Mouse (Mus musculus): ENCODE results near the gene Hs6st3. TPM values are rescaled to one million over a fixed set of nuclear protein-coding genes. Genes with fewer than 3 reads are reported as not detected.

Hs6st3 gene
- polyA plus RNA-seq, 2 experiments, result 0.02 TPM; not detected in 1

DNA sequence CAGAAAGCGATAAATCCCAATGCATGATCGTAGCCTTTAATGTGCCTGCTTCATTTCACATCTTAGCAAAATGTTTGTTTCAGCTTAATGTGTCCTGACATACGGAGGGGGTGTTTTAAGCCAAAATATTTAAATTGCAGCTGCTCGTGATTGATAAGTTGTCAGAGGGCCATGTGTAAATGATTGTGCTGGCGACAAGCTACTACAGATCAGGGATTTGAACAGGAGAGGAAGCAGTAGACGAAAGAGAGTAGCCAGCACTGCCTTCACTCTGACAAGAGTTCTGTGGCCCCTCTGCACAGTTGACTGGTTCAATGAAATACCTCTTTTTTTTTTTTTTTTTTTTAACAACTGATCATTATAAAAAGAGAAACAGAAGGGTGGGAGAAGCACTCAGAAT, 587.0 kb downstream of the Hs6st3 start:
- WGBS (ENCODE audit: insufficient replicate concordance), result 60% methylated on average over 6 of the region's 6 CpGs
- H3K4me3 ChIP-seq (ENCODE audit: insufficient read depth in 1 of 2, low read depth in 2 of 2, low read length in 2 of 2), result no peak overlapping the region
- no peak overlapping the region for H3K9ac ChIP-seq (replicated peaks)
- no peak for DNase-seq (ENCODE audit: low read depth in 3 of 3, low spot score in 3 of 3)
- no peaks in the 10 kb centered on the region for H3K27me3 ChIP-seq (ENCODE audit: control insufficient read depth, insufficient read depth, low read length)
- no peak for ATAC-seq (ENCODE audit: insufficient read depth)
- H3K36me3 ChIP-seq (replicated peaks; ENCODE audit: control insufficient read depth, insufficient read depth, low read depth), result no peaks in the 10 kb centered on the region
- H3K4me2 ChIP-seq (ENCODE audit: low read depth), result no peak overlapping the region
- H3K9me3 ChIP-seq (ENCODE audit: control insufficient read depth, low read length), result no peaks in the 10 kb centered on the region
- TF ChIP-seq EP300 (IDR thresholded peaks at IDR 0.05; ENCODE audit: low read depth) (no peak), CTCF (IDR thresholded peaks at IDR 0.05; ENCODE audit: low read depth) (no peak)
- no peaks in the 10 kb centered on the region for H3K4me1 ChIP-seq (replicated peaks; ENCODE audit: control insufficient read depth in 2 of 2, insufficient read depth in 2 of 2, low read length in 1 of 2)
- H3K27ac ChIP-seq, result no peak overlapping the region

DNA sequence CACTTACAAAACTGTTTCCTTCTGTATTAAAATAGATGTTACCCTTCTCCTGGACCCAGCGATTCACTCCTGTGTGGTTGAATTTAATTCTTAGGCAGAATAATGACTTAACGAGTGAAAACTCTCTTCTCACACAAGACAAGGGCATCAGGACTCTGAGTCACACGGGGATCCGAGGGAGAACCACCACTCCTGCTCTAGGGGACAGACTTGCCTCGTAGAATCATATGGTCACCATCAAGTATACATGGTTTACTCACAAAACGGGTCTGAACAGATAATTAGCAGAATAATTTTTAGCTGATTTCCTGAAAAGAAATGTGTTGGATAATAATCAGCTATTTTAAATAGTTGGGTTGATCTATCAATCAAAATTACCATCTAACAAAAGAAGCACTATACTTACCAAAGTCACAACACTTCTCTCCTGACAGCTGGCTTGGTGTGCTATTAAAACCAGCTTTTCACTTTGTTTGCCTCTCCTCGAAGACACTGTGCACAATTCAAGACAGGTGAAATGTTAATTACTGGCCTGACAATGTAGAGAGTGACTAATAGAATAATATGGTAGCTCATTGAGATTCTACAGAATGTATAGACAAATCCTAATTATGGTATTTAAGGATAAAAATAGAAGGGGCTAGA, 593.4 kb downstream of the Hs6st3 start:
- Histone ChIP-seq H3K27me3 (ENCODE audit: control insufficient read depth, insufficient read depth, low read length) (no peaks in the 10 kb centered on the region), H3K4me1 (replicated peaks; ENCODE audit: control insufficient read depth in 2 of 2, insufficient read depth in 2 of 2, low read length in 1 of 2) (no peaks in the 10 kb centered on the region), H3K9me3 (ENCODE audit: control insufficient read depth, low read length) (no peaks in the 10 kb centered on the region), H3K4me3 (ENCODE audit: insufficient read depth in 1 of 2, low read depth in 2 of 2, low read length in 2 of 2) (no peak overlapping the region), H3K9ac (replicated peaks) (no peak overlapping the region), H3K27ac (no peak overlapping the region), H3K36me3 (replicated peaks; ENCODE audit: control insufficient read depth, insufficient read depth, low read depth) (no peaks in the 10 kb centered on the region), H3K4me2 (ENCODE audit: low read depth) (no peak overlapping the region)
- TF ChIP-seq EP300 (IDR thresholded peaks at IDR 0.05; ENCODE audit: low read depth) (no peak), CTCF (IDR thresholded peaks at IDR 0.05; ENCODE audit: low read depth) (no peak)
- 53% methylated on average over 7 of the region's 7 CpGs for WGBS (ENCODE audit: insufficient replicate concordance)
- DNase-seq (ENCODE audit: low read depth in 3 of 3, low spot score in 3 of 3) (no peak), ATAC-seq (ENCODE audit: insufficient read depth) (no peak)

DNA sequence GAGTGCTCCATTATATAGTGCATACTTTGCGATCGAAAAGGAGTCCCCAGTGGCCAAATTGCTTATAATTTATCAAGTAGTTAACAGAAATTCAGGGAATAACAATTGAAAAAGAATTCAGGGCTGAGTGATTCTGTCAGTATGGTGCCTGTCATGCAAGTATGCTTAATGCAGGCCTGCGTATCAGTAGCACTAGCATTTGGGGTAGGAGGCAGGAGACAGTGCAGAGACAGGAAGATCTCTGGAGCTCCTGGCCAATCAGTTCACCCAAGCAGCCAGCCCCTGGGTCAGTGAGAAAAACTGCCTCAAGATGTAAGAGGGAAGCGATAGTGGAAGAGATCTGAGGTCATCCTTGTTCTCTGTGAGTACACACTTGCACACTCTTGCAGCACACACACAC, 594.1 kb downstream of the Hs6st3 start:
- 71% methylated on average over 4 of the region's 4 CpGs for WGBS (ENCODE audit: insufficient replicate concordance)
- no peak overlapping the region for H3K27ac ChIP-seq
- H3K9me3 ChIP-seq (ENCODE audit: control insufficient read depth, low read length), result no peaks in the 10 kb centered on the region
- H3K36me3 ChIP-seq (replicated peaks; ENCODE audit: control insufficient read depth, insufficient read depth, low read depth), result no peaks in the 10 kb centered on the region
- H3K4me1 ChIP-seq (replicated peaks; ENCODE audit: control insufficient read depth in 2 of 2, insufficient read depth in 2 of 2, low read length in 1 of 2), result no peaks in the 10 kb centered on the region
- H3K4me2 ChIP-seq (ENCODE audit: low read depth), result no peak overlapping the region
- TF ChIP-seq EP300 (IDR thresholded peaks at IDR 0.05; ENCODE audit: low read depth), result no peak
- TF ChIP-seq CTCF (IDR thresholded peaks at IDR 0.05; ENCODE audit: low read depth), result no peak
- H3K27me3 ChIP-seq (ENCODE audit: control insufficient read depth, insufficient read depth, low read length), result no peaks in the 10 kb centered on the region
- no peak overlapping the region for H3K9ac ChIP-seq (replicated peaks)
- H3K4me3 ChIP-seq (ENCODE audit: insufficient read depth in 1 of 2, low read depth in 2 of 2, low read length in 2 of 2), result no peak overlapping the region
- ATAC-seq (ENCODE audit: insufficient read depth), result no peak
- DNase-seq (ENCODE audit: low read depth in 3 of 3, low spot score in 3 of 3), result no peak

DNA sequence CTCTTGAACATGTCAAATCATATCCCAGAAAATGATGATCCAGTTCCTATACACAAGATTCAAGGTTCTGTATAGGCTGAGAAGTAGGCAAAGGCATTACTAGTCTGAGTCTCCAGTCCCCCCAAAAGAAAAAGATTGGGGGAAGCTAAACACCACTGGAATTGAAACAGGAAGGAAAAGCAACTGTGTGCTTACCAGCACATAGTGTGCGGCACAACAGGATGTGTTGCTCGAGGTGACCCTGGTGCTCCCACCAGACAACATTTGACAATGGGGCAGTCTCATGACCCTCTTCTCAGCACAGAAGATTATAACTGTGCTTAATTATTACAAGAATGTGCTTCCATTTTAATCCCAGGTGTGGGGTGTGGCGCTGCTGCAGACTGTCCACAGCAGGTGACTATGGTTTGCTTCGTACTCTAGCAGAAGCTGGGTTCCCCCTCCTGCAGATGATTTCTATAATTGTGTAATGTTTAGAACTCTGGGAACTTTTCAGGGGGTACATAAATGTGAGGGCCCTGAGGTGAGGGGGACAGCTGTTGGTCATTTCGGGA, 599.3 kb downstream of the Hs6st3 start:
- H3K9me3 ChIP-seq (ENCODE audit: control insufficient read depth, low read length), result no peaks in the 10 kb centered on the region
- no peak overlapping the region for H3K4me3 ChIP-seq (ENCODE audit: insufficient read depth in 1 of 2, low read depth in 2 of 2, low read length in 2 of 2)
- ATAC-seq (ENCODE audit: insufficient read depth) (no peak), DNase-seq (ENCODE audit: low read depth in 3 of 3, low spot score in 3 of 3) (no peak)
- no peaks in the 10 kb centered on the region for H3K4me1 ChIP-seq (replicated peaks; ENCODE audit: control insufficient read depth in 2 of 2, insufficient read depth in 2 of 2, low read length in 1 of 2)
- H3K9ac ChIP-seq (replicated peaks), result no peak overlapping the region
- 59% methylated on average over 5 of the region's 5 CpGs for WGBS (ENCODE audit: insufficient replicate concordance)
- no peak overlapping the region for H3K4me2 ChIP-seq (ENCODE audit: low read depth)
- no peak overlapping the region for H3K27ac ChIP-seq
- TF ChIP-seq EP300 (IDR thresholded peaks at IDR 0.05; ENCODE audit: low read depth) (no peak), CTCF (IDR thresholded peaks at IDR 0.05; ENCODE audit: low read depth) (no peak)
- H3K27me3 ChIP-seq (ENCODE audit: control insufficient read depth, insufficient read depth, low read length), result no peaks in the 10 kb centered on the region
- H3K36me3 ChIP-seq (replicated peaks; ENCODE audit: control insufficient read depth, insufficient read depth, low read depth), result no peaks in the 10 kb centered on the region

DNA sequence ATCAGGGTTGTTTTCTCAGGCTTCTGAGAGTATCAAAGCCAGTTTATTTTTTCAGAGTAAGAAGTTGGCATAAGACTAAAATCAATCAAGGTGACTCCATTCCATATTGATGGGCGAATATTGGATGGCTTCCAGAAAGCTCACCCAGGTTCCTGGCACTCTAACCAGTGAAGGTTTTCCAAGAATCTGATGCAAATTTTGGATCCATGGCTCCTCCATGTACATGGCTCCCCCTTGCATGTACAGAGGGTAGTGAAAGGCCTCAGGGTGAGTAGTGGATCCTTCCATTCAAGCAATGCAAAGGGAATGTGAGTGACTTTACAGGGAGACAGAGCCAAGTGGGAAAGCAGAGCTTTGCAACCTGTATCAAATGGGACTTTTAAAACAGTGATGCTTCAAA, 603.6 kb downstream of the Hs6st3 start:
- ATAC-seq (ENCODE audit: insufficient read depth), result no peak
- no peak for TF ChIP-seq EP300 (IDR thresholded peaks at IDR 0.05; ENCODE audit: low read depth)
- no peak for TF ChIP-seq CTCF (IDR thresholded peaks at IDR 0.05; ENCODE audit: low read depth)
- no peaks in the 10 kb centered on the region for H3K9me3 ChIP-seq (ENCODE audit: control insufficient read depth, low read length)
- no peaks in the 10 kb centered on the region for H3K36me3 ChIP-seq (replicated peaks; ENCODE audit: control insufficient read depth, insufficient read depth, low read depth)
- no peak overlapping the region for H3K4me3 ChIP-seq (ENCODE audit: insufficient read depth in 1 of 2, low read depth in 2 of 2, low read length in 2 of 2)
- 54% methylated on average over 1 of the region's 1 CpGs for WGBS (ENCODE audit: insufficient replicate concordance)
- H3K27ac ChIP-seq, result no peak overlapping the region
- H3K27me3 ChIP-seq (ENCODE audit: control insufficient read depth, insufficient read depth, low read length), result no peaks in the 10 kb centered on the region
- H3K9ac ChIP-seq (replicated peaks), result no peak overlapping the region
- H3K4me2 ChIP-seq (ENCODE audit: low read depth), result no peak overlapping the region
- DNase-seq (ENCODE audit: low read depth in 3 of 3, low spot score in 3 of 3), result no peak
- H3K4me1 ChIP-seq (replicated peaks; ENCODE audit: control insufficient read depth in 2 of 2, insufficient read depth in 2 of 2, low read length in 1 of 2), result no peaks in the 10 kb centered on the region

All from liver, embryonic 14.5 days (tissue).